ENCODE assay signal across 8 mouse cellular contexts in genomic region chr13:41605099-41606010, GRCm38 (mm10). TPM values are rescaled to one million over a fixed set of nuclear protein-coding genes. Genes with fewer than 3 reads are reported as not detected.
DNase-seq lines count a peak whose midpoint lies in the region; ATAC-seq and TF ChIP-seq lines count a peak whose summit lies in the region.

Tmem170b (plus strand) TSS chr13:41605907.

- H3K4me1 ChIP-seq in embryonic facial prominence, embryonic 13.5 days, result peaks cover 11% of the 10 kb centered on the region; the same call in 1 of the 2 replicates
- peaks cover 3% of the 10 kb centered on the region; the same call in 1 of the 2 replicates for H3K4me1 ChIP-seq in kidney, adult 2 months (ENCODE audit: control insufficient read depth, insufficient read depth, low read length)
- peaks cover 3% of the 10 kb centered on the region; the same call in 1 of the 2 replicates for H3K4me1 ChIP-seq in limb, embryonic 12.5 days (replicated peaks)
- H3K4me1 ChIP-seq in midbrain, embryonic 15.5 days, result peaks cover 37% of the 10 kb centered on the region
- H3K4me1 ChIP-seq in spleen, adult 2 months (ENCODE audit: control insufficient read depth, insufficient read depth, insufficient read length), result peaks cover 10% of the 10 kb centered on the region

- H3K36me3 ChIP-seq in embryonic facial prominence, embryonic 13.5 days, result no peaks in the 10 kb centered on the region
- no peaks in the 10 kb centered on the region for H3K36me3 ChIP-seq in kidney, adult 2 months (ENCODE audit: control insufficient read depth, insufficient read depth, low read length)
- no peaks in the 10 kb centered on the region for H3K36me3 ChIP-seq in limb, embryonic 12.5 days
- no peaks in the 10 kb centered on the region for H3K36me3 ChIP-seq in midbrain, embryonic 15.5 days (replicated peaks)
- no peaks in the 10 kb centered on the region for H3K36me3 ChIP-seq in spleen, adult 2 months (ENCODE audit: control insufficient read depth, insufficient read depth, low read length)

- under 1% methylated on average over 58 of the region's 87 CpGs for WGBS in embryonic facial prominence, embryonic 13.5 days
- WGBS in kidney, adult 2 months, result 2% methylated on average over 77 of the region's 87 CpGs
- WGBS in limb, embryonic 12.5 days, result under 1% methylated on average over 73 of the region's 87 CpGs
- under 1% methylated on average over 57 of the region's 87 CpGs for WGBS in midbrain, embryonic 15.5 days
- WGBS in spleen, adult 2 months, result under 1% methylated on average over 64 of the region's 87 CpGs

- TF ChIP-seq CTCF in kidney, adult 2 months (conservative IDR thresholded peaks at IDR 0.05; ENCODE audit: insufficient read depth, insufficient read length, low read depth, low read length), result no peak
- TF ChIP-seq CTCF in spleen, adult 2 months (IDR thresholded peaks at IDR 0.05; ENCODE audit: extremely low read depth, insufficient read depth, insufficient read length, insufficient replicate concordance), result no peak

- H3K27me3 ChIP-seq in embryonic facial prominence, embryonic 13.5 days, result no peaks in the 10 kb centered on the region
- no peaks in the 10 kb centered on the region for H3K27me3 ChIP-seq in kidney, adult 2 months (replicated peaks; ENCODE audit: control insufficient read depth, insufficient read depth, low read length)
- H3K27me3 ChIP-seq in limb, embryonic 12.5 days, result no peaks in the 10 kb centered on the region
- no peaks in the 10 kb centered on the region for H3K27me3 ChIP-seq in midbrain, embryonic 15.5 days (replicated peaks)
- peaks cover 2% of the 10 kb centered on the region; the same call in 1 of the 2 replicates for H3K27me3 ChIP-seq in spleen, adult 2 months (ENCODE audit: control insufficient read depth, insufficient read depth, low read length)

- TF ChIP-seq POLR2A in kidney, adult 2 months (IDR thresholded peaks at IDR 0.05; ENCODE audit: low read depth, low read length), result peak; percentile 69
- TF ChIP-seq POLR2A in spleen, adult 2 months (IDR thresholded peaks at IDR 0.05; ENCODE audit: low read depth, low read length), result peak; percentile 62

- H3K9me3 ChIP-seq in embryonic facial prominence, embryonic 13.5 days, result no peaks in the 10 kb centered on the region
- H3K9me3 ChIP-seq in limb, embryonic 12.5 days, result no peaks in the 10 kb centered on the region
- H3K9me3 ChIP-seq in midbrain, embryonic 15.5 days, result no peaks in the 10 kb centered on the region

- peak; percentile 99 for ATAC-seq in embryonic facial prominence, embryonic 13.5 days (ENCODE audit: insufficient number of reproducible peaks, insufficient read depth, low FRiP score, low TSS enrichment, low read depth)
- ATAC-seq in limb, embryonic 12.5 days (ENCODE audit: insufficient number of reproducible peaks, insufficient read depth, low FRiP score, low TSS enrichment, low read depth), result peak; percentile 99
- ATAC-seq in midbrain, embryonic 15.5 days (replicated peaks), result peak; percentile 97

- H3K9ac ChIP-seq in embryonic facial prominence, embryonic 13.5 days, result peak within 1 kb of the TSS; percentile 87
- H3K9ac ChIP-seq in limb, embryonic 12.5 days (replicated peaks), result peak within 1 kb of the TSS; percentile 88
- H3K9ac ChIP-seq in midbrain, embryonic 15.5 days, result peak within 1 kb of the TSS; percentile 100

- DNase-seq in 3134 (ENCODE audit: extremely low read depth, insufficient read length, low spot score), result peak; percentile 98
- DNase-seq in adrenal gland, postnatal 36 days, result peak; percentile 97
- peak; percentile 94 to 98 for DNase-seq in heart, adult 18-20 months
- peak; percentile 99 for DNase-seq in kidney, adult 2 months
- peak; percentile 90 to 96 for DNase-seq in spleen, adult 2 months (ENCODE audit: low read depth in 1 of 2, low spot score in 2 of 2)

- peak within 1 kb of the TSS; percentile 77 for H3K4me2 ChIP-seq in embryonic facial prominence, embryonic 13.5 days
- H3K4me2 ChIP-seq in limb, embryonic 12.5 days, result peak within 1 kb of the TSS; percentile 75
- H3K4me2 ChIP-seq in midbrain, embryonic 15.5 days, result peak within 1 kb of the TSS; percentile 80

- peak within 1 kb of the TSS; percentile 87 for H3K27ac ChIP-seq in embryonic facial prominence, embryonic 13.5 days
- H3K27ac ChIP-seq in kidney, adult 2 months (ENCODE audit: insufficient read depth, low read depth, low read length), result peak within 1 kb of the TSS; percentile 77
- peak within 1 kb of the TSS; percentile 89 for H3K27ac ChIP-seq in limb, embryonic 12.5 days
- H3K27ac ChIP-seq in midbrain, embryonic 15.5 days, result peak within 1 kb of the TSS; percentile 97
- H3K27ac ChIP-seq in spleen, adult 2 months (ENCODE audit: insufficient read depth, low read length), result peak within 1 kb of the TSS; percentile 82

- H3K4me3 ChIP-seq in embryonic facial prominence, embryonic 13.5 days, result peak within 1 kb of the TSS; percentile 75
- H3K4me3 ChIP-seq in kidney, adult 2 months (ENCODE audit: insufficient read depth, low read depth, low read length), result peak within 1 kb of the TSS; percentile 95
- H3K4me3 ChIP-seq in limb, embryonic 12.5 days (replicated peaks), result peak within 1 kb of the TSS; percentile 89
- H3K4me3 ChIP-seq in midbrain, embryonic 15.5 days, result peak within 1 kb of the TSS; percentile 98
- peak within 1 kb of the TSS; percentile 82 for H3K4me3 ChIP-seq in spleen, adult 2 months (ENCODE audit: extremely low read depth, insufficient read depth, insufficient read length)

RNA-seq across cellular contexts. Expression of gene Tmem170b, which starts in this region (rescaled TPM):
- total RNA-seq in adrenal gland, postnatal 36 days (2021), result 10 to 100 TPM; 23.0 to 29.0 TPM
- 8.9 and 9.0 TPM in 2 replicates for polyA plus RNA-seq in embryonic facial prominence, embryonic 13.5 days (2015; fragmentation: Nextera tagmentation; extraction: Ambion mirVana)
- 10 to 100 TPM; 23.1 to 24.9 TPM for total RNA-seq in heart, adult 18-20 months (2021)
- 4.0 and 4.2 TPM in 2 replicates for polyA plus RNA-seq in kidney, adult 2 months (2012; rRNA removed)
- polyA plus RNA-seq in limb, embryonic 12.5 days (2016; fragmentation: Nextera tagmentation; extraction: Ambion mirVana), result 10.7 and 10.9 TPM in 2 replicates
- 48.7 and 51.5 TPM in 2 replicates for polyA plus RNA-seq in midbrain, embryonic 15.5 days (2015; fragmentation: Nextera tagmentation; extraction: Ambion mirVana)
- polyA plus RNA-seq in spleen, adult 2 months (2012; rRNA removed), result 6.0 and 7.5 TPM in 2 replicates

Comparison
In these comparisons a context has a peak if more than half of its experiments do, and no peak if none do; other contexts are left out.
1. Peak in every context shown above with its lines: DNase-seq, ATAC-seq, H3K4me3 ChIP-seq and H3K27ac ChIP-seq.